Mouse (Mus musculus): ENCODE data around the gene Gm48551. TPM values are rescaled to one million over a fixed set of nuclear protein-coding genes. Genes with fewer than 3 reads are reported as not detected.

The Gm48551 gene
- polyA plus RNA-seq, 1 experiment from 2014 or later: 0.86 TPM

GRCm38 (mm10) chr10:81423476-81424245, 39.4 kb downstream of the Gm48551 start:
- no peak for ATAC-seq (ENCODE audit: low read depth)
- no peak overlapping the region for H3K9ac ChIP-seq
- no peaks in the 10 kb centered on the region for H3K36me3 ChIP-seq
- H3K27ac ChIP-seq: peak overlapping the region; percentile 43; the same call in 1 of the 2 replicates
- H3K4me2 ChIP-seq: no peak overlapping the region
- no peaks in the 10 kb centered on the region for H3K9me3 ChIP-seq (replicated peaks)
- peaks cover 47% of the 10 kb centered on the region for H3K4me1 ChIP-seq (replicated peaks)
- no peak for DNase-seq
- 38% methylated on average over 4 of the region's 4 CpGs for WGBS (ENCODE audit: insufficient replicate concordance)
- H3K27me3 ChIP-seq: peaks cover 76% of the 10 kb centered on the region
- H3K4me3 ChIP-seq (replicated peaks): no peak overlapping the region

DNA sequence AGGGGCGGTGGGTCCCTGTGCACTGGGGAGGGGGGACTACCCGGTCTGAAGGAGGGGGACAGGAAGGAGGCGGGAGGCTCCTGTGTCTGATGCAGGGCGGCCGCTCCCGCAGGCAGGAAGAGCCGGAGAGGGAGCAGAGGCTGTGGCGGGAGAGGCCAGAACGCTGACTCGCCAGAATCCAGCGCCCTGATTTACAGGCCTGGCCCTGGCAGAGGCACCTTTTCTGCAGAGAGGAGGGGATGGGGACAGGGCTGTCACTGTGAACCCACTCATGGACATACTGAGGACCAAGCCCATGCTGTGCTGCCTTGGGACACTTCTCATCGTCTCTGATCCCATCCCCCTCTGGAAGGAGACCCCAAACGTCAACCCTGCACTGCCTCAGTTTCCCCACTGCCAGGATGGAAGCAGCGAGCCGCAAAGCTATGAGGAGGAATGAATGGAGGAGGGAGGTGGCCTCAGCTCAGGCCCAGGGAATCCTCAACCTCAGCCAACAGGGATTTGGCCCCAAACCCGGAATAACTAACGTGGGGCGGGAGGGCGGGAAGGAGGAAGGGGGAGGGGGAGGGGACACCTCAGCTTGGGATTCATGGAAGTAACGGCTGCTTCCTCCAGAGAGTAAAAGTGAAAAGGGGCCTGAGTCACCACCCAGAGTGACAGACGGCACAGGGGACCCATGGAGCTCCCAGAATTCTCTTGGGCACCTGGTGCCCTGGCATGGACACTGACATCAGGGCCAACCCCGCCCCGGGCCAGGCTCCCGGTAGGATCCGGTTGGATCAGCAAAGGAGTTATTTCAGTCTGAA, 40.2 kb downstream of the Gm48551 start:
- peaks cover 84% of the 10 kb centered on the region for H3K27me3 ChIP-seq
- DNase-seq (no peak), ATAC-seq (ENCODE audit: low read depth) (no peak)
- WGBS (ENCODE audit: insufficient replicate concordance): 11% methylated on average over 25 of the region's 25 CpGs
- H3K27ac ChIP-seq: peak overlapping the region; percentile 43; the same call in 1 of the 2 replicates
- no peaks in the 10 kb centered on the region for H3K36me3 ChIP-seq
- no peak overlapping the region for H3K9ac ChIP-seq
- H3K4me1 ChIP-seq (replicated peaks): peaks cover 45% of the 10 kb centered on the region
- H3K9me3 ChIP-seq (replicated peaks): no peaks in the 10 kb centered on the region
- H3K4me3 ChIP-seq (replicated peaks): 0 out of 2 replicates have a peak overlapping the region, but pooled peaks have one; percentile 13
- H3K4me2 ChIP-seq: peak overlapping the region; percentile 67

DNA sequence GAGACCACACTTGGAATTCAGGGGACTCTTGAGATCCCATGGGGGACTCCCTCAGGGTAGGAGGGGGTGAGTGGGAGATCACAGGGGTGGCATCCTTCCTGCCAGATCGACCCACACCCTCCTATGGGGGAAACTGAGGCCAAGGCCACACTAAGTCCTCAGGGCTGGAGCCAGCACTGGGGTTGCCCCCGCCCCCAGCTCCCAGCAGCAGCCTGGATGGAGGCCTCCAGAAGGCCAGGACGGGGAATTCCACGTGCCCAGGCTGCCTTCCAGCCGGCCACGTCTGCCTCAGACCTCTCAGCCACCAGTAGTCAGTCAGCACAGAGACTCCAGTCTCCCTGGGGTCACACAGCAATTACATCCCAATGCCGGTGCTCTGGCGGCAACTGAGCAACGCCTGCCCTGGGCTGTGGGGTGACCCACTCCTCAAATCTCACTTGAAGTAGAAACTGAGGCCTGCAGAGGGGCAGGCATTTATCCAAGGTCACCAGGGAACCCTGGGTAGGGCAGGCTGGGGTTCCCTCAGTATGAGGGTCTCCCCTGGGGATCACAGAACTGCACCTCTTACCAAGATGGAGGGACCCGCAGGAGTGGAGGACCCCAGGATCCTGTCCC, 41.1 kb downstream of the Gm48551 start:
- no peak for DNase-seq

GRCm38 (mm10) chr10:81426081-81426671, 41.9 kb downstream of the Gm48551 start:
- peak overlapping the region; percentile 62 for H3K9ac ChIP-seq
- peaks cover 50% of the 10 kb centered on the region for H3K4me1 ChIP-seq (replicated peaks)
- ATAC-seq (ENCODE audit: low read depth): no peak
- H3K36me3 ChIP-seq: no peaks in the 10 kb centered on the region
- H3K27ac ChIP-seq: no peak overlapping the region
- DNase-seq: no peak
- H3K9me3 ChIP-seq (replicated peaks): no peaks in the 10 kb centered on the region
- 2% methylated on average over 22 of the region's 33 CpGs for WGBS (ENCODE audit: insufficient replicate concordance)
- H3K27me3 ChIP-seq: peaks cover 96% of the 10 kb centered on the region
- peak overlapping the region; percentile 58 for H3K4me3 ChIP-seq (replicated peaks)
- peak overlapping the region; percentile 67 for H3K4me2 ChIP-seq

More for the DNA sequence above, 41.1 kb downstream of the Gm48551 start:
- H3K4me2 ChIP-seq: peak overlapping the region; percentile 67
- 44% methylated on average over 10 of the region's 10 CpGs for WGBS (ENCODE audit: insufficient replicate concordance)
- peak overlapping the region; percentile 58; the same call in 1 of the 2 replicates for H3K4me3 ChIP-seq (replicated peaks)
- H3K27me3 ChIP-seq: peaks cover 93% of the 10 kb centered on the region
- H3K9ac ChIP-seq: no peak overlapping the region
- H3K36me3 ChIP-seq: no peaks in the 10 kb centered on the region
- H3K4me1 ChIP-seq (replicated peaks): peaks cover 45% of the 10 kb centered on the region
- H3K9me3 ChIP-seq (replicated peaks): no peaks in the 10 kb centered on the region
- ATAC-seq (ENCODE audit: low read depth): no peak
- no peak overlapping the region; the same call in 1 of the 2 replicates for H3K27ac ChIP-seq

DNA sequence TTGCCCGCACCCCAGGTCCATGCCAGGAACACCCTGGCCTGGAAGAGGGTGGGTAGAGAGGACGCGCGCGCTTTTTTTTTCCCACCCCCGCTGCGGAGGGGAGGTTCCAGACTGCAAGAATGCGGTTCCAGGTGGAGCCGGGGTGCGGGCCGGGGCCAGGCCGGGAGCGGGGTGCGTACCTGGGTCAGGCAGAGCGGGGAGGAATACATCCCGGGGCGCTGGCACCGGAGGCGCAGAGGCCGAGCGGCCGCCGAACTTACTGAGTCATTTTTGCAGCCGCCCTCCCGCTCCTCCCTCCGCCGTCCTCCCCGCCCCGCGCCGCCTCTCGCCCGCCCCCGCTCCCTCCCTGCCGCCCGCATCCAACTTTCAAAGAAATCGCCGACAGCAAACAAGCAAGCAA, 42.6 kb downstream of the Gm48551 start:
- peak overlapping the region; percentile 62 for H3K9ac ChIP-seq
- no peak overlapping the region; the same call in 1 of the 2 replicates for H3K27ac ChIP-seq
- peak overlapping the region; percentile 67 for H3K4me2 ChIP-seq
- peaks cover 97% of the 10 kb centered on the region for H3K27me3 ChIP-seq
- no peaks in the 10 kb centered on the region for H3K36me3 ChIP-seq
- H3K4me3 ChIP-seq (replicated peaks): peak overlapping the region; percentile 58
- ATAC-seq (ENCODE audit: low read depth) (no peak), DNase-seq (no peak)
- WGBS (ENCODE audit: insufficient replicate concordance): 2% methylated on average over 30 of the region's 38 CpGs
- H3K4me1 ChIP-seq (replicated peaks): peaks cover 56% of the 10 kb centered on the region
- H3K9me3 ChIP-seq (replicated peaks): no peaks in the 10 kb centered on the region

DNA sequence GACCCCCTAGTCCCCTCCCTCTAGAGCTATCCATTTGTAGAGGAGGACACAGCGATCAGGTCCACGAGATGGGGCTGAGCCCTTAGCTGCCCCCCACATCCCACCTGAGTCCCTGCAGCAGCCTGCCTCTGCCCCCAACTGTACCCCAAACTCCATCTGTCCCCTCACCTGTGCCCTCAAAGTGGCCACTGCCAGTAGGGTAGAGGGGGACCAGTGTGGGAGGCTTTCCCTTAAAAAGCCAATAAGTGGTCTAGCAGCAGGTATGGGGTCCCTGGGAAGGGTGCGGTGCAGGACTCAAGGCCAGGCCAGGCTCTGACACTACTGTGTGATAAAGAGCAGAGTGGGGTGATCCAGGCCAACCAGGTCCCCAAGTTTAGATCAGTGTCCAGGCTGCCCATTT, 43.1 kb downstream of the Gm48551 start:
- H3K27ac ChIP-seq: no peak overlapping the region
- no peaks in the 10 kb centered on the region for H3K36me3 ChIP-seq
- H3K27me3 ChIP-seq: peaks cover 95% of the 10 kb centered on the region
- peak overlapping the region; percentile 58 for H3K4me3 ChIP-seq (replicated peaks)
- ATAC-seq (ENCODE audit: low read depth): no peak
- 42% methylated on average over 3 of the region's 3 CpGs for WGBS (ENCODE audit: insufficient replicate concordance)
- H3K9ac ChIP-seq: no peak overlapping the region; the same call in 1 of the 2 replicates
- peak overlapping the region; percentile 67 for H3K4me2 ChIP-seq
- DNase-seq: no peak
- H3K9me3 ChIP-seq (replicated peaks): no peaks in the 10 kb centered on the region
- peaks cover 58% of the 10 kb centered on the region for H3K4me1 ChIP-seq (replicated peaks)

DNA sequence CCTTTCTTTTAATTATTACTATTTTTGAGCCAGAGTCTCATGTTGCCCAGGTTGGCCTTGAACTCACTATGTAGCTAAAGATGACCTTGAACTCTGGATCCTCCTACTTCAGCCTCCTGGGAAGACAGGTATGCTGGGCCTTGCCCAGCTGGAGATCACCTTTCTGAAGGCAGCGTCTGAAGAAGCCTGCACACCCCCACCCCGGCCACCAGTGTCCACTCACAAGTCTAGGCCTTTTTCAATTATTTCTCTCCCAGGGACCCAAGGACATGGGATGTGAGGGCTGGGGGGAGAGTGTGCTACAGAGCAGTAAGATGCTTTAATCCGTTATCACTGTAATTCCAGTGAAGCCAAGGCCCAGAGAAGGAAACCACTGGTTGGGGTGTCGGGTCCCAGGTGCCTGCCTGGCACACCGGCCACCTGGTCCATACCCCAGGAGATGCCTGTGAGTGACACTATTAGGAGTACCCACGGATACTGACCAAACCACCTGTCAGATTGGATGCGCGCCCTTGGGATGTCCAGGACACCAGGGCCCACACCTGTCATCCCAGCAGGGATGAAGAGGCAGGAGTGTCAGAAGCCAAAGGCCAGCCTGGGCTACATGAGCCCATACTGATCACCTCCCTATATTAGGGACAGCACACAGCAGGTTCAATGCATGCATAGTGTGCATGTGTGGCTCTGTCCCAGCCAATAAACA, 43.7 kb downstream of the Gm48551 start:
- no peak for DNase-seq
- WGBS (ENCODE audit: insufficient replicate concordance): 76% methylated on average over 8 of the region's 8 CpGs

DNA sequence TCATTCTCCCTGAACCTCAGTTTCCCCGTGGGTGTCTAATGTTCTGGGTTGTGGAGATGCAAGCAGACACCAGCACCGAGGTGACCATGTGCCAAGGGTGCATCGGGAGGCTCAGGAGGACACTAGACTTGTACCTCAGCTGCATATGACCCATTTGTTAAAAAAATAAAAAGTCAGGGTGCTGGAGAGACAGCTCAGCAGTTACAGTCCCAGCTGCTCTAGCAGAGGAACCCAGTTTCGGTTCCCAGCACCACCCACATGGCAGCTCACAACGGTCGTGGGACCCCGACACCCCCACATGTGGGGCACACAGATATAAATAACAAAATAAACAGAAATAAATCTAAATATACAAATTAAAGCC, 44.2 kb downstream of the Gm48551 start:
- DNase-seq (no peak), ATAC-seq (ENCODE audit: low read depth) (no peak)
- peaks cover 91% of the 10 kb centered on the region for H3K27me3 ChIP-seq
- H3K9me3 ChIP-seq (replicated peaks): no peaks in the 10 kb centered on the region
- no peak overlapping the region for H3K27ac ChIP-seq
- no peak overlapping the region for H3K4me3 ChIP-seq (replicated peaks)
- no peak overlapping the region for H3K4me2 ChIP-seq
- peaks cover 70% of the 10 kb centered on the region for H3K4me1 ChIP-seq (replicated peaks)
- WGBS (ENCODE audit: insufficient replicate concordance): 68% methylated on average over 7 of the region's 7 CpGs
- H3K36me3 ChIP-seq: no peaks in the 10 kb centered on the region
- H3K9ac ChIP-seq: no peak overlapping the region

More for the DNA sequence above, 43.7 kb downstream of the Gm48551 start:
- H3K27ac ChIP-seq: no peak overlapping the region
- no peak overlapping the region for H3K4me3 ChIP-seq (replicated peaks)
- H3K27me3 ChIP-seq: peaks cover 93% of the 10 kb centered on the region
- peaks cover 65% of the 10 kb centered on the region for H3K4me1 ChIP-seq (replicated peaks)
- no peak overlapping the region for H3K9ac ChIP-seq
- no peaks in the 10 kb centered on the region for H3K36me3 ChIP-seq
- no peaks in the 10 kb centered on the region for H3K9me3 ChIP-seq (replicated peaks)
- ATAC-seq (ENCODE audit: low read depth): no peak
- no peak overlapping the region for H3K4me2 ChIP-seq

- 21% methylated on average over 2 of the region's 2 CpGs for WGBS (ENCODE audit: insufficient replicate concordance)
- no peaks in the 10 kb centered on the region for H3K36me3 ChIP-seq
- no peak overlapping the region for H3K9ac ChIP-seq
- H3K27me3 ChIP-seq: peaks cover 85% of the 10 kb centered on the region
- DNase-seq (no peak), ATAC-seq (ENCODE audit: low read depth) (no peak)
- no peak overlapping the region for H3K27ac ChIP-seq
- no peaks in the 10 kb centered on the region for H3K9me3 ChIP-seq (replicated peaks)
- H3K4me1 ChIP-seq (replicated peaks): peaks cover 76% of the 10 kb centered on the region
- H3K4me3 ChIP-seq (replicated peaks): peak overlapping the region; percentile 4; the same call in 1 of the 2 replicates
- peak overlapping the region; percentile 97 for H3K4me2 ChIP-seq
These were observed 44.8 kb downstream of the Gm48551 start for GRCm38 (mm10) chr10:81429092-81429491.

- DNase-seq: peak; percentile 81
- peak overlapping the region; percentile 76 for H3K9ac ChIP-seq
- H3K4me2 ChIP-seq: peak overlapping the region; percentile 97
- peak overlapping the region; percentile 82 for H3K27ac ChIP-seq
- 0% methylated on average over 20 of the region's 20 CpGs for WGBS (ENCODE audit: insufficient replicate concordance)
- H3K4me1 ChIP-seq (replicated peaks): peaks cover 77% of the 10 kb centered on the region
- ATAC-seq (ENCODE audit: low read depth): peak; percentile 53
- peak overlapping the region; percentile 76 for H3K4me3 ChIP-seq (replicated peaks)
- peaks cover 80% of the 10 kb centered on the region for H3K27me3 ChIP-seq
- no peaks in the 10 kb centered on the region for H3K9me3 ChIP-seq (replicated peaks)
- H3K36me3 ChIP-seq: no peaks in the 10 kb centered on the region
These were observed 45.4 kb downstream of the Gm48551 start for GRCm38 (mm10) chr10:81429605-81430061.
